Mouse (Mus musculus) layer of hippocampus, adult 2 months (tissue): ENCODE measurements around the gene Arhgef28. TPM values are rescaled to one million over a fixed set of nuclear protein-coding genes. Genes with fewer than 3 reads are reported as not detected.
"Not testable (repeated sequence)": the region's sequence is repeated elsewhere in the genome, so short reads cannot be mapped to it uniquely, and the experiment has no call there.

Experiments
- DNase-seq, 2 experiments: peaks; one replicate each; pipeline ENCODE4 v3.0.0; 2022; ENCODE audit warnings: low spot score in 2 of 2
- H3K27ac ChIP-seq: fragments of 200-600 bp; 2 replicates; pipeline ENCODE4 v1.8.1; 2022
- H3K4me3 ChIP-seq: fragments of 200-600 bp; 2 replicates; pipeline ENCODE4 v1.8.1; 2022; ENCODE audit warnings: mild to moderate bottlenecking
- CTCF ChIP-seq: fragments of 200-600 bp; conservative IDR thresholded peaks from 2 replicates; pipeline ENCODE4 v1.8.1; 2022; ENCODE audit warnings: antibody characterized with exemption, mild to moderate bottlenecking, moderate library complexity
- total RNA-seq, 2 experiments: library from RNA; stranded (reverse); gene quantifications; 2 replicates each; pipeline ENCODE4 v1.2.3; 2021

Arhgef28 gene
- total RNA-seq, 2 experiments from 2014 or later: 103 to 110 TPM

DNA sequence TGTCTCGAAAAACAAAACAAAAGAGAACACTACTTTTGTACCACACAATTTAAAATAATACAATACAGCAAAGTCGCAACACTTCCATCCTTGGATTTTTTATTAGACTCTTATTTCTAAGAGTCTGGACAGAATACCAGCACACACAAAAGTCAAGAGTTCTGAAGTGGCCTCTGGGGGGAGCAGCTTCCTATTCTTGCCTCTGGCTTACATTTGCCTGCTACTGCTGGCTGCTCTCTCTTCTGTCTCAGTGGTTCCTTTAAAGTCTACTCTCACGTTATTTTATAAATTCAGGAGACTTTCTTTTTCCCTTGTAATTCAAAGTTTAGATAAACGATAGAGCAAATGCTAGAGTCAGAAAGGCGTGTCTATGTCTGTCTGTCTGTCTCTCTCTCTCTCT lies 179.1 kb downstream of the Arhgef28 start:
- H3K4me3 ChIP-seq: no peak overlapping the region
- no peak overlapping the region for H3K27ac ChIP-seq
- no peak for DNase-seq
- TF ChIP-seq CTCF: peak; percentile 68

DNA sequence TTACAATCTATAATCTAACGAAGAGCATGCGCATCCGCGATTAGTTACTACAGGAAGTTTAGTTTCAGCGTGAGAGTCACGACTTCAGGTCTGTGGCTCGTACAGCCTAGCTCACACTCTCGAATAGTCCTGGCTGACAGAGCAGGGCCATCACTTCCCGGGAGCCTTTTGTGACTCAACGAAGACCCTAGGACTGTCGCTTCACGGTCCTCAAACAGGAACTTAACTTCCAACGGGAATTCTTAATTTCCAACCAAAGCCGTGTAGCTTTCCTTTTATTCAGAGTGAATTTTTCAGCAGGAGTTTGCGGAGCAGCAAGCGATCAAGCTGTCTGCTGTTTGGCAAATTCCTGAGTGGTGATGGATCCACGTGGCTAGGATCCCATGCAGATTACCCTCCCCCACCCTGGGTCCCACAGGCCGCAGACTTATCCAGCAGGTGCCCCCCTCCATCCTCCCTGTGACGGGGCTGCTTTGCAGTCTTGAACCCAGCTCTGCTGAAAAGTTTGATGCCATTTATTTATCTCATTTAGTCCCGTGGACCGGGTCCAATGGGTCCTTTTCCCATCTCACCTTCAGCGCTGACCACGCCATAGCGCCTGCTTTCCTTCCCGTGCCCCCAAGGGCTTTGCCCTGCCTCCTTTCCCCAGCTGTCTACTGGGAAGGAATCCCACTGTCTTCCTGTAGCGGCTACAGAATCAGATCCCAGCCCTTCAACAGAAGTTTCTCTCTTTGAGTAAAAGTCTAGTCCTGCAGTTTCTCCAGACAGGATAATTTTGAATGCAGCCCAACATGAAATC lies 180.3 kb downstream of the Arhgef28 start:
- no peak for DNase-seq
- Histone ChIP-seq H3K4me3 (no peak overlapping the region), H3K27ac (no peak overlapping the region)
- no peak for TF ChIP-seq CTCF

DNA sequence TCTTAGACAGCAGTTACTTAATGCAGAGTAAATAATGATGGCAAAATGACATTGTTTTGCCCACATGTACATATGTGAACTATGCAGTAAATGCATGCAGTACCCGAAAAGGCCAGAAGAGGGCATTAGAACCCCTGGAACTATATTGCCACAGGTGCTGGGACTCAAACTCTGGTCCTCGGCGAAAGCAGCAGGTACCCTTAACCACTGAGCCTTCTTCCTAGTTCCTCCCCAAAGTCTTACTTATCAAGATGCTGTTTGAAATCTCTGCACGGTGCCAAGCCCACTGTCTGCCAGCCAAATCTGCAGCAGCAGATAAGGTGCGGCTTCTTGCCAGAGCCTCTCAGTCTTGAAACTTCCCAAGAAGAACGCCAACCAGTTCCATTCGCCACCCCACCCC lies 181.1 kb downstream of the Arhgef28 start:
- Histone ChIP-seq H3K4me3 (no peak overlapping the region), H3K27ac (no peak overlapping the region)
- DNase-seq: no peak
- peak; percentile 73 for TF ChIP-seq CTCF

DNA sequence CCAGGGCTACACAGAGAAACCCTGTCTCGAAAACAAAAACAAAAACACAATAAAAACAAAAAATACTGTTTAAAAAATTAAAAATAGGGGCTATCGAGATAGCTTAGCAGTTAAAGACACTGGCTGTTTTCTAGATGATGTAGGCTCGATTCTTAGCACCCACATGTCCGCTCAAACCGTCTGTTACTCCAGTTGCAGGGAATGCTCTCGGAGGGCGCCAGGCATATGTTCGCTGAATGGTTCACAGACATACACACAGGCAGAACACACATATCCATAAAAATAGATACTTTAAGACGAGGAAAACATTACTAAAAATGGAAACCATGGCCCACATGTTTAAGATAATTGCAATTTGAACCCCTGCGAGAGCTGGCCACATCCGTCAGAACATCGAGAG lies 181.6 kb downstream of the Arhgef28 start:
- Histone ChIP-seq H3K27ac (no peak overlapping the region), H3K4me3 (no peak overlapping the region)
- DNase-seq: no peak
- no peak for TF ChIP-seq CTCF

DNA sequence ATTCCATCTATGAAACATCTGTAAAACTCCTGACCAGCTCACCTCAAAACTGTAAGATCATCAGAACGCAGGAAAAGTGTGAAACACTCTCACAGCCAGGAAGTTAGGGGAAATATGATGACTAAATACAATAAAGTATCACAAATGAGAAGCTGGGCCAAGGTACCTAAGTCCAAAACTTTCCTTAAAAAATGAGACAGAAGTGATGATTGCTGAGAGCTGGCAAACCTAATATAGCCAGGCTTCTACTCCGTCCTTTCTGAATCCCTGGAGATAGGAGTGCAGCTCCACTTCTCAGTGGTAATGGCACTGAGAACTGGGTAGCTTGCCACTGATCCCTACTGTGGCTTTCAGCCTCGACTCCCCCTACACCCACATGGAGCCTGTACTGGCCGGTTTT lies 184.3 kb downstream of the Arhgef28 start:
- no peak overlapping the region for H3K27ac ChIP-seq
- no peak for TF ChIP-seq CTCF

DNA sequence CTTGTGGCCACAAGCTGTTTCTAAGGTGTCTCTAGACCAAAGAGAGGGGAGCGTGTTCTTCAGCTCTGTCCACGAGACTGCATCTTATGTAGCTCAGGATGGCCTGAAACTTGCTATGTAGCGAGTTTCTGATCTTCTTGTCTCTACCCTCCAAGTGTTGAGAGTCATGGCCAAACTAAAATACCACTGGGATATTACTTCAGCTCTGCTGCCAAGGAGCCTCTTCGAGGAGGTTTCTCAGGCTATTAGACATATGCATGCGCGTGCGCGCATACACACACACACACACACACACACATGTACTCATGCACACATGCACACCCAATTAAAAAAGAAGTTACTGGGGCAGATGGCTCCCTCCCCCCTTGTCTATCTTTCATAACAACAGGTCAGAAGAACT lies 187.4 kb downstream of the Arhgef28 start:
- not testable (repeated sequence) for DNase-seq, H3K27ac ChIP-seq, H3K4me3 ChIP-seq

More for the DNA sequence above, 184.3 kb downstream of the Arhgef28 start:
- H3K4me3 ChIP-seq: no peak overlapping the region
- no peak for DNase-seq

DNA sequence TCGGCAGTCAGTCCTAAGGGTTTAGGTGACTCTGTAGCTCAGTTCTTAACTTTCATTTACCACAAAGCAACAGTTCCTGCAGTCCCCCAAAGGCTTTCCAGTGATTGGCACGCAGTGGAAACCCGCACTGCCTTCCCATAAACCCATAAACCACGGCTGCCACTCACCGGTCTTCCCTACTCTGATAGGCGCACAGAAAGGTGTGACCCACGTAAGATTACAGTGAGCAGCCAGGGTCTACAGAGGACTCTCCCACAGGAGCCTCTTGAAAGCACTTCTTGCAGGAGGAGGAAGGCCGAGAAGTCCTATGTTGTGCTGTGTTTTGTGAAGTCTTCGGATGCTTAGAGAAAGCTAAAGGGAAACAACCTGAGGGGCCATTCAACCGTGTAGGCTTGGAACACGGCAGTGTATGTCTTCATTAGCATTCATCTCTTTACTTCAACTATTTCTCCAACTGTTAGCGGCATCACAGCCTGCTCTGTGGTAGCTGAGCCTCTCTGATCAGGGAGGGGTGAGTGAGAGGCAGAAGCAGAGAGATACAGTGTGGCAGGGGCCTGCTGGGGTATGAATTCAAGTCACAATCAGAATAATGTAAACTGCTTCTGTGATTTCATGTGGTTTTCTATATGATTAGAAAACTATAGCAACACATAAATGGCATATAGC lies 189.2 kb downstream of the Arhgef28 start:
- peak in 1 of 2 experiments; percentile 24 for DNase-seq
- Histone ChIP-seq H3K4me3 (peak overlapping the region; percentile 17; the same call in 1 of the 2 replicates), H3K27ac (peak overlapping the region; percentile 51)
- TF ChIP-seq CTCF: no peak

DNA sequence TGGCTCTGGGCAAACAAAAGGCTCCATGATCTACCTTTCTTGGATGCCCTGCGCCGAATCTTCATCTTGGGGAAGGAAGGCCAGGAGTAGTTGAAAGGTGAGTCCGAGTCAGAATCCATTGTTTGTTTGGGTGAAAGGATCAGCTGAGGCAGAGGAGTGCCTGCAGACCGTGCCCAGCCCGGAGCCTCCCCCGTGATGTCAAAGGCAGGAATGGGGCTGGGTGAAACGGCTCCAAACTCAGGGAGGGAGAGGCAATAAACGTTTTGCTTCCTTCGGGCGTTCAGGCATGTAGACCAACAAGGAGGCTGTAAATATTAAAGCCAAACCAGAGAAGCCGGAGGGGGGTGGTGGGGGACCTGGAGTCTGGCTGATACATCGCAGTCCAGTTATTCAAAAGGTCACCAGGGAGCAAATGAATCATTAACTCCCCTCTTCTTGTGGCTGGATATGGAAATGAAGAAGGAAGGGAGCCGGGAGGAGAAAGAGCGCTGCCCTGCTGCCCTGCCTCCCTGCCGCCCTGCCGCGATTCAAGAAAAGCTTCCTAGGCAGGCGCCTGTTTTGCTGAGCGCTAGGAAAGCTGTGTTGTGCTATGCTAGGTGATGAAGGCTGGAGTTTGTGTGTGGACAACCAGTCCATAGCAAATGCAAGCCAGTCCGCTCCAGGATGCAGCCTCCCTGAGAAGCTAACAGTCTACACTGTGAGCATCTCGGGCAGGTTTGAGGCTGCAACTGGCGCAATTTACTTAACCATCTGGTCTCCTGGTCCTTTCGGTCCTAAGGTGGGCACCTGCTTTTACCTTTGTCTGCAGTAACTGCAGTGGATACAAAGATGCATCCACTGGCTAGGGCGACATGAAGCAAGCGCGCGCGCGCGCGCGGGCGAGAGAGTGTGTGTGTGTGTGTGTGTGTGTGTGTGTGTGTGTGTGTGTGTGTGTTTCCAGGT lies 190.0 kb downstream of the Arhgef28 start:
- DNase-seq: no peak
- H3K27ac ChIP-seq: peak overlapping the region; percentile 46; the same call in 1 of the 2 replicates
- TF ChIP-seq CTCF: no peak
- H3K4me3 ChIP-seq: peak overlapping the region; percentile 48

DNA sequence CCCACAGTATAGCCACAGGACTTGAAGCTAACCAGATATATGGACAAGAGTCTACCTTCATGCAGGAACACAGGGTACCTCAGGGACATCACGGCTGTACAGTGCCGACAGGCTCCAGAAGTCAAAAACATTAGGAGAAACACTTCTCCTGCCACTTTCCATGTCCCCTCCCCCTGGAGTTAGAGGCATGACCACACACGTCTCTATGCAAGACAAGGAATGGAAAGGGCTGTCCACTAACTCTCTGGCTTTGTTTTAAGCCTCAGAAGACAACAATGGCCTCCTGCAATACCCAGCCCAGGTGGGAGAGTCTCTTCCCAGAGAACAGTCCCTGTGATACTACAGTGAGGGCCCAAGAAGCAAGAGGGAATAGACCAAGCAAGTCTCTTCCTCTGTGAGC lies 191.3 kb downstream of the Arhgef28 start:
- no peak overlapping the region for H3K4me3 ChIP-seq
- DNase-seq: no peak
- TF ChIP-seq CTCF: no peak
- no peak overlapping the region for H3K27ac ChIP-seq

DNA sequence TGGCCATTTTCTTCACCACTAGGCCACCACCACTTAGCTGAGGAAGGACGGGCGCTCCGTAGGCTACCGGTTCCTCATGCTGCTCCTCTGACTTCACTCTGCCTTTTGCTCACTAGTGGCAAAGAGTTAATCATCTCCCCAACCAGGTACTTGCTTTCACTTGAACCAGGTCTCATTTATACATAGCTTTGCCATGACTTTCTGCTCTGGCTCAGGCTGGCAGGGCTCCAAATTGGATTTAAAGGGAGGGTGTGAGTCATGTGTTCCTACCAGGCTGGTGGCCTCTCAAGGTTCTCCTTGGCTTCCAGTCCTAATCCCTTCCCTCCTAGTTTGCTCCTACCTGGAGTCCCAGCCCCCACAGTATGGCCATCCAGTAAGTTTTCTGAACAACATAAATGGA lies 192.5 kb downstream of the Arhgef28 start:
- no peak for TF ChIP-seq CTCF
- Histone ChIP-seq H3K4me3 (no peak overlapping the region), H3K27ac (no peak overlapping the region)
- DNase-seq: no peak

DNA sequence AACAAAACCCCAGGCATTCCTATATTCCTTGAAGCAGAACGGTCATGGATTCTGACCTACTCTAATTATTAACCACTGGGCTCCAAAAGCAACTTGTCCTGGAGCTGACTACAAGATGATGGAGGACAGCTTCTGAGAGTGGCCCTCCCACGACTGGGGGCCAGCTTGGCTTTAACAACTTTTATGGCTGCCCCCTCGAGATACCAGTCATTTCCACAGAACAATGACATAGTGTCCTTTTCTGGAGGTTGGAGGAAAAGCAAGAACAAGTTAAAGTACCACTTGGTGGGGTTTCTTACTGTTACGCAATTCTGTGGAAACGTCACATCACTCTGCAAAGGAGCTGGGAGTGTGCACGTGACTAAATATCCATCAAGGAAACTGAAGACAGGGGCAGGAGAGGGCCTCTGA lies 194.3 kb downstream of the Arhgef28 start:
- H3K4me3 ChIP-seq: no peak overlapping the region
- no peak overlapping the region for H3K27ac ChIP-seq
- DNase-seq: no peak
- no peak for TF ChIP-seq CTCF

DNA sequence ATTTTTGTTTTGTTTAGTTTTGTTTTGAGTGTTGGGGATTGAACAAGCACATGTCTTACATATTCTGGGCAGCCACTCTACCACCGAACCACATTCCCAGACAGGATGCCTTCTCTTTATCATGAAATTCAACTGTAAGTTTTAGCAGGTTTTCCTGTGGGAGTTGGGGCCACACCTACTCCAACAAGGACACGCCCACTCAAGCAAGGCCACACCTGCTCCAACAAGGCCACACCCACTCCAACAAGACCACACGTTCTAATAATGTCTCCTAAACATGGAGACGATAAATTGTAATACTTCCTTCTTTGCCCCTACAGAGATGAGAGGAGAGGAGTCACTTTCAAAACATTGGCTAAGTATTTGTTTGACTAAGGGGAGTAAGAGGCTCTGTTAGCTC lies 197.2 kb downstream of the Arhgef28 start:
- no peak overlapping the region for H3K4me3 ChIP-seq
- no peak for DNase-seq
- no peak for TF ChIP-seq CTCF
- H3K27ac ChIP-seq: no peak overlapping the region

DNA sequence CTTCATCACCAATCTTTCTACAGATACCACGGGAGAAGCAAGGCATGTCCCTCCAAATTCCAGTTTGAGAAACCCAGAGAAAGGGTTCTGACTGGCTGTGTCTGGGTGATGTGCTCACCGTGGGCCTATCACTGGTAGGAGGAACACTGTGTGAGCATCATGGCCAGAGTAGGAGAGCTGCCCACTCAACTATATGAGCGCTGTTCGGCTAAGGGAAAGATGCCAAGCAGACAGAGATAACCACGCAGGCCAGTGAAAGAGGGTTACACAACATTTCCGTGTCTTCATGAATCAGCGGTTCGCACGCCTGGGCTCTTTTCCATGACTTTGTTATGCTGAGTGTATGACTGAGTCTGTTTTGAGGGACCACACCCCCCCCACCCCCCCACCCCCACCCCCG lies 197.7 kb downstream of the Arhgef28 start:
- Histone ChIP-seq H3K4me3 (no peak overlapping the region), H3K27ac (peak overlapping the region; percentile 20; the same call in 1 of the 2 replicates)
- peak; percentile 19 to 76 for DNase-seq
- no peak for TF ChIP-seq CTCF
